Mouse (Mus musculus) megakaryocyte, embryonic 14.5 days (primary cell): ENCODE measurements around the gene Kcnab1.

ENCODE experiments used
- FLI1 ChIP-seq: IDR thresholded peaks from 2 replicates; pipeline ENCODE4 v1.6.1; 2012; ENCODE audit warnings: low read length, inconsistent platforms, mixed read lengths
- GATA1 ChIP-seq: IDR thresholded peaks from 3 replicates; pipeline ENCODE4 v1.6.1; 2012; ENCODE audit warnings: mixed read lengths, low read length, inconsistent platforms, borderline replicate concordance

DNA sequence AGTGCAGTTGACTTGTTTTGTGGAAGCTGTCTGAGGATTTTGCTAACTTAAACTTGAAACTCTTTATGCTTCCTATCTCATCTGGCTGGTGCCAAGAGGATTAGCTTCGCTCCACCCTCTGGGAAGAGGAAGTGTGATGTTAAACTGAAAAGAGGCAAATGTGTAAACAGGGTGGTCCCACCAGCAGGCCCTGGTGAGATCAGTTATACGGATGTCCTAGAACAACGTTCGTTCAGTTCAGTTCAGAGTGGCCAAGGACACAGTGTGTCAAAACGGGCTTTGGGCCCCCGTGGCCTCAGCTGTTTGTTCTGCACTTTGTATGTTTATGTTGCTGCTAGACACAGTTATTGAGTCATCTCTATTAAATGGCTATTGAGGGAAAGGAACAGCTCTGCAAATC, 246.3 kb downstream of the Kcnab1 start:
- TF ChIP-seq GATA1 (no peak), FLI1 (no peak)
